Mouse (Mus musculus) liver, adult (tissue): ENCODE measurements at regions not wholly inside any gene's neighbourhood (a gene's known extent, or its start where the extent isn't known, plus 50 kb on each side); places are given as distances from the start of the nearest gene placed in this dataset.

Experiments
- GATA4 ChIP-seq: IDR thresholded peaks from 2 replicates; pipeline ENCODE4 v1.6.1; 2014; ENCODE audit warnings: mild to moderate bottlenecking, low read length; ENCODE audit not compliant: insufficient replicate concordance

- no peak for TF ChIP-seq GATA4
Measured at GRCm38 (mm10) chr6:117715056-117715777, 125.8 kb upstream of the Zfp637 start.

DNA sequence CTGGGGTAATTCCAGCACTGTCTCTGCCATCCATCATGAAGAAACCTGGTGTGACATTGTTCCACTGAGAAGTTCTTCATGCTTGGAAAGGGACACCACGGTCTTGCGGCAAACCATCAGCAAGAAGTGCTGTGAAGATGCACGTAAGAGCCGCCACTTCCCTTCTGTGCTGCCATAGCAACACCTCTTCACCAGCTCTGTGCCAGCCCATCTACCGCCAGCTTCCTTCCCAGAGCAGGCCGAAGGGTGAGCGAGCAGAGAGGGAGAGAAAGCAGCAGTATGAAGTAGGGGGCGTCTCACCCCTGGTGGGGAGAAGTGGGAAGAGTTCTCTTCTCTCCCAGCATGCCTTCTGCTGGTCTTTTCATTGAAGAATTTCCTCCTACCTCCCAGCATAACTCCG, 84.8 kb upstream of the Zfp637 start:
- TF ChIP-seq GATA4: no peak

DNA sequence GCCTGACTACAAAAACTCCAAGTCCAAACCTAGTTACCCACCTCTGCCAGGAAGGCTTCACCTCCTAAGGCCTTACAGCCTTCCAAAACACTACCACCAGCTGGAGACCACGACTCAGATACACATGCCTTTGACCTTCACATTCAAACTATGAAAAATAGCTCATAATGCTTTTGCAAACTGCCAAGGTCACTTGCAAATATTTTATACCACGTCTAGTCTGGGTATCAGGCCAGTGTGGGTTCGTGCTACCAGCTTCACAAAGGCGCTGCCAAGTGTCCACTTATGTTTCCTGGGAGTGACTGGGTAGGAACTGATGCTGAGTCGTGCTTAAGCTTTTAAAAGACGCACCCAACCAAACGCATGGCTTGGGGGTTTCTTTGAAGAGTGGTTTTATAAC, 69.5 kb upstream of the Zfp637 start:
- TF ChIP-seq GATA4: no peak

DNA sequence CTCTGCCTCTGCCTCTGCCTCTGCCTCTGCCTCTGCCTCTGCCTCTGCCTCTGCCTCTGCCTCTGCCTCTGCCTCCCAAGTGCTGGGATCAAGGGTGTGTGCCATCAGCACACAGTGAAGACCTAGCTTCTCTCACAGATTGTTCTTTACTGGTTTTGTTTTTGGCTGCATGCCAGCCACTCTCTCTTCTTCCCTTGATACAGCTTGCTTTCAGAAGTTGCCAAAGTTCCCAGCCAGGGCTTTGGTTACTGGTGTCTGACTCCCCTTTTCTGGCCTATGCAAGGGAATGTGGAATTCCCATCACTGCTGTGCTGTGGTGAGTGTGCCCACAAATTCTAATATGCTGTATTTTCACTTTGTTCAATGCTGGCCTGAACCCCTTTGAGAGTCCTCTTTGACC, 68.6 kb upstream of the Zfp637 start:
- no peak for TF ChIP-seq GATA4

DNA sequence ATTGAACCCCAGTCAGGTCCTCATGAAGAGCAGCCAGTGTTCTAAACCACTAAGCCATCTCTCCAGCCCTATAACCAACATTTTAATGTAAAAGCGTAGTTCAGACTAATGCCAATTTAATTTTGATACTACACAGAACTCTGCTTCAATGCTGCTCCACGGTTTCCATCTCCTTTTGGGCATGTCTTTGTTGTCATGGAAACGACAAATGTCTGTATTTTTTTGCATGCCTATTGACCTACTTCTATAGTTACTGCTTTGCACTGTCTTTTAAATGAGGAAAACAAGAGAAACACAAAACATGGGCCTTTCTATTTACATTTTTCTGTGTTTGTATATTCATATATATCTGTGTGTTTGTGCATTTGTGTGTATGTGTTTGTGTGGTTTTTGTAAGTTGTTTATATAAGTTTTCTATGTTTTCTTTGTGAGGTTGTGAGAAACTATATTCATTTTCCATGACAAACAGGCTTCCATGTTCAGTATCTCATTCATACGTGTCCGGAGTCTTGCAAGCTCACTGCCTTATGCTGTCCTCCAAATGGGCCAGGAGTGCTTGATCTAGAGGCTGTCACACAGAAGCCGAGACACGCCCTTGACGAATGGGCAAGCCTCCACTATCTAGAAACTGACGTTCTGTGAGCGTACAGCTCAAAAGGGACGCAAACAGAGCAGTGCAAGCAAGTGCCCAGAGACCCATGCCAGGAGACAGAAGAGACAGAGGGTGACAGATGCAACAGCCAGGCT, 65.5 kb upstream of the Zfp637 start:
- TF ChIP-seq GATA4: no peak

DNA sequence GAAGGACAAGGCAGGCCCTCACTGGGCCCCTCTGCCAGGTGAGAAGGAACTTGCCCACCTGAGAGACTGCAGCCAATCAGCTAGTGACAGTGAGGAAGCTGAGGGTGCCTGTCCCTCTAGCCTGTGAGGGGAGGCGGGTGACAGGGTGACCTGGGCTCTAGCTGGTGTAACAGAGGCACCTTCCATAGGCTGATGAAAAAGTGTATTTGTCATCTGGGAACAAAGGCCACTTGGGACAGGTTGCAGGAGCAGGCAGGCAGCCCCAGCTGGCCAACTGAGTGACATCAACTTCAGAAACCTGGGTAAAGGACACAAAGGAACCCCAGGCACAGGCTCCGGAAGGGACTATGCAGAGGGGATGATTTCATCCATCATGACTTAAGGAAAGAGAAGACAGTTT, 63.0 kb upstream of the Zfp637 start:
- TF ChIP-seq GATA4: no peak

- no peak for TF ChIP-seq GATA4
Measured at GRCm38 (mm10) chr6:117778481-117778880, 62.5 kb upstream of the Zfp637 start.

- TF ChIP-seq GATA4: no peak
Measured at GRCm38 (mm10) chr6:117779020-117779419, 62.0 kb upstream of the Zfp637 start.

DNA sequence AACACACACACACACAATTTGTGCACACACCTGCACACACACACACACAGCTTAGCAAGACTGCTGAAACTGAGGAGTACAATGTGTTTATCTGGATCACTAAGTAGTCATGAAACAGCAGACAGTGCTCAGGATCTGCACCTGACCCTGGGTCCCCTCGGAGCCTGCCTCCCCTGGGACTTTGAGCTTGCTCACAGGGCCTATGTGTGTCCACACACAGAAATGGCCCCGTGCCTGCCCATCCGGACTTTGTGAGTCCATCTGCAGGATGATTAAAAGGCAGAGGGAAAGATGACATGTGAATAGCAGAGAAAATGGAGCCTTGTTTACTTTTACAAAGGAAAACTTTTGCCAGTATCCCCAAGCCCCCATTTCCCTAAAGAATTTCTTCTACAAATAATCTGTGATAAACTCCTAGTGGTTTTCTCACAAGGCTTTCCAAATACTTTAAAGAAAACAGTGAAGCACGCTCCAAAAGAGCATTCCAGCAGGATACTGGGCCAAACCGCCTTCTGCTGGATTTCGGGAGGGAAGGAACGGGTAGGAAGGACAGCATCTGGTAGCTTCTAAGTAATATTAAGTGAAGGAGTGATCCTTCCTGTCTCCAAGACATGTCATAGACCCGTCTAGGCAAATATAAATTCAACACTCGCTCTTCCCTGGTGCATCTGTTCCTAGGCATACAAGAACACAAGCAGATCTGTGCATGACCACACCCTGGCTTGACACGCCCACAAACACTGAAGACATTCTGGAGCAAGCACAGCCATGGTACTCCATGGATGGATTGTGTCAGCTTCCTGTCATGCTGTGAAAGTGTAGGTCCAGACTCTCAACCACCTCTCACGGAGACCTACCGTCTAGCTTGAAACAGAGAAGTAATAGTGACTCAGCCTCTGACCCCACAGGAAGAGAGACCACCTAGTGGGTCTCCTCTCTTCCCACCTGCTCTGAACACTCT, 52.1 kb upstream of the Zfp637 start:
- TF ChIP-seq GATA4: no peak

DNA sequence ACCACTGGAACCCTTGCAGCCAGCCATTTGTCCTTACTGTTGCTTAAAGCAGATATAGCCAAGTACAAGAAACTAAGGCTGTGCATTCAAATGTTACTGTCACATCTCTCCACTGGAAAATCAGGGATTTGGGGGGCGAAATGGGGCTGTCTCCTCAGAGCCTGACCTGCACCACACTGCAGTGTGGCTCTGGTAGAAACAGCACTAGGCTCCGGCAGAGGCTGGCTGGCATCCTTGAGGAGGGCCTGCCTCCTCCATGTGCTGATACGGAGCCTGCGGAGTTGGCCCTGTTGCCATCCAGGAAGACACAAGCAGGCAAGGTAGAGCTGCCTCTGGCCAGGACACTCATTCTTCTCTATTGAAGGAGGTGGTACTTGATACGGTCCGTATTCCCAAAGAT, 50.4 kb upstream of the Zfp637 start:
- no peak for TF ChIP-seq GATA4
